Mouse (Mus musculus): Measurements from ENCODE around the gene Manf.

- no peak for TF ChIP-seq POLR2A (IDR thresholded peaks at IDR 0.05; ENCODE audit: borderline replicate concordance, extremely low read depth, insufficient read depth, insufficient read length, poor library complexity, severe bottlenecking)
- no peak for TF ChIP-seq CTCF (IDR thresholded peaks at IDR 0.05; ENCODE audit: borderline replicate concordance, extremely low read depth, insufficient read depth, insufficient read length)
Measured at GRCm38 (mm10) chr9:106789363-106789762, 102.4 kb downstream of the Manf start.
